Mouse (Mus musculus) CH12.LX (cell line): ENCODE data around the gene Klhl36.

Source experiments
- CHD2 ChIP-seq: IDR thresholded peaks from 2 replicates; pipeline ENCODE4 v1.6.1; 2011; ENCODE audit warnings: low read length, improper control_type of control experiment
- JUN ChIP-seq: IDR thresholded peaks from 2 replicates; pipeline ENCODE4 v1.6.1; 2011; ENCODE audit warnings: low read depth, mild to moderate bottlenecking, low read length, improper control_type of control experiment, moderate library complexity; ENCODE audit not compliant: insufficient read depth
- POLR2AphosphoS2 ChIP-seq: IDR thresholded peaks from 2 replicates; pipeline ENCODE4 v1.6.1; 2011; ENCODE audit warnings: low read depth, low read length, improper control_type of control experiment
- USF2 ChIP-seq: conservative IDR thresholded peaks from 2 replicates; pipeline ENCODE4 v1.6.1; 2011; ENCODE audit warnings: low read depth, low read length, improper control_type of control experiment

DNA sequence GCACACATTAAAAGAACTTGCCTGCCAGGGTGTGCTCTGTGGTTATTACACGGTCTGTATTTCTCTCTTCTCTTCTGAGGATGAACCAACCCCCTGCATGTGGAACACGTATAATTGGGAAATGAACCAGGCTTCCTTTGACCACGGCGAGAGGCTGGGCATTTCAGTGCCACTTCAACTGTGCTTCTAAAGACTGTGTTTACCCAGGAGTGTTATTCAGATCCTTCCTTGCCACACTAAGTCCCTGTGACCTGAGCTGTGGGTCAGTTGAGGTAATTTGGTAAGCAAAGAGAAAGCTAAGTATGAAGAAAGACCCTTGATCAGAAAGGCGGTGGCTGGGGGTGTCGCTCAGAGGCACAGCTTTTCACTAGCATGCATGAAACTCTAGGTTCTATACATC, 19.2 kb downstream of the Klhl36 start:
- TF ChIP-seq USF2 (no peak), CHD2 (no peak), POLR2AphosphoS2 (no peak), JUN (no peak)
